Mouse (Mus musculus) forelimb bud, embryonic 11.5 days (tissue): ENCODE measurements at regions not wholly inside any gene's neighbourhood (a gene's known extent, or its start where the extent isn't known, plus 50 kb on each side); places are given as distances from the start of the nearest gene placed in this dataset.

Experiments used
- DNase-seq: peaks from one replicate; pipeline ENCODE4 v3.0.0-alpha.2; 2012; ENCODE audit warnings: low read depth, low spot score

DNA sequence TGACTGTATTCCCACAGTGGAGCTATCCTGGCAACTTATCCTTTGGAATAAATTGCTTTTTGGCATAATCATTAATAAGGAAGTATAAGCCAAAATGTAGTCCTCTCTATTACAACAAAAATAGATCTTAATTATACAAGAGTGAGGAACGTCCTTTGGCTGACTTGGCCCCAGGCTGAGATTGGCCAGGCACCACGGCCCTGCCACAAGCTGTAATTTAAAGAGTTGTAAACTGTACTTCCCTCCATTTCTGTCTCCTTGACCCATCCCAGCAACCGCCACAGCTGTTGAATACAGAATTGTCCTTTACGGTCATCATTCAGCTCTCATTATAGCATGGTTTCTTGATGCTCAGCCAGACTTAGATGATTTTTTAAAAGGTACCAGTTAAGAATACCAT lies 119.6 kb upstream of the Smad1 start:
- no peak for DNase-seq

DNA sequence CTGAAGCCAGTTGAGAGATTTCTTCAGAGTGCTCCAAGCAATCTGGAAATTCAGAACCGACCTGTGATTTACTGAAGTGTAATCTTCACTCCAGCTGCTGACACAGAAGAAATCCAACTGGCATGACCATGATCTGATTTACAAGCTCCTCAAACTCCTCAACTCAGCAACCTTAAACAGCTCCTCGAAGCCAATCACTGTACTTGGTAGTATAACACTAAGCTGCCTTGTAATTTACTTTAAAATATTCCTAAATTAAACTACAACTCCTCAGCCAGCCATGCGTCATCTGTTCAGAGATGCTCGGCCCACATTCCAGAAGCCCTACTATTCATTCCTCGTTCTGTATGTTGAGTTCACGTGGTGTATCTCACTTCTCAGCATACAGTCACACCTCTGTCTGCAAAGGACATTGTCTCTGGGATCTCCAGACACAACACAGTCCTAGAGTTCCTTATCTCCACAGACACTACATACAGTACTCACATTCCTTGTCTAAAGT lies 116.0 kb upstream of the Smad1 start:
- DNase-seq = no peak

DNA sequence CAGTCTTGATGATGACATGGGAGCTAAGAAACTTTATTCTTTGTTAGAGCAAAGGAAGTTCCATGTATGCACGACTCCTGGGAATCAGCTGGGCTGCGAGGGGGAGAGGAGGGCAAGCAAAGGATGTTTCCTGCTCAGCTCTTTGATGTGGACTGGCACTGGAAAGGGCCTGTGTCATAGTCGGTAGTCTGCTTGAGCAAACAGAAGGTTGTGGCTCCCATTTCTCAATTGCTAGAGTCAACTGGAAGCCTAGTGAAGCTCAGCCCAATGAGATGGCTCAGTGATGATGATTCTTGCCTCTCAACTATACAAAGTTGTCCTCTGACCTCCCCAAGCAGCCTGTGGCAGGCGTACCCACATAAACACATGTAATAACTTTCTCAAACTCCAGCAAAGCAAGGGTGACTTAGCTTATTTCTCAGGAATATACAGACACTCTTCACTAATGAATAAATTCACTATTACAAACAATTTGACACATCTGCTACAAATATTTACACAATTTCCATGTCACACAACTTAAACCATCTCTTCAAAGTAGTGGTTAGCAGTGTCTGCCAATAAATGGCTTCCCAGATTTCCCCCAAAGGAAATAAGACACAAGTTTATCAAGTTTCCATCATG lies 115.4 kb upstream of the Smad1 start:
- DNase-seq = no peak

DNA sequence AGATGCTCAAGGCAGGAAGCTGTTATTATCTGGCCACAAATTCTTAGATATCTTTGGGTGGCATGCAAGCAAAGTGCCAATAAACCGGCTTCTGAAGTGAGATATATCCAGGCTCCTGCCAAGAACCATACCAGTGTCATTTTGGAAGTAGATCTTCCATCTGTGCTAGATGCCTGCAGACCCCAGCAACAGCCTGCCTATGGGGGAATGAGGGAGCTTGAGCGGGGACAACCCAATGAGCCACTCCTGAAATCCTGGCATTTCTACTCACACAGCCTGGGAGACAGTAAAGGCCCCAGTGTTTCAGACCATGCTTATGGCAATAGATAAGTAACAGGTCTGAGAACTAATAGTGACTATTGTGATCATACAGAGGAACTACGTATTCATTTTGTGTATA lies 109.3 kb upstream of the Smad1 start:
- no peak for DNase-seq

DNA sequence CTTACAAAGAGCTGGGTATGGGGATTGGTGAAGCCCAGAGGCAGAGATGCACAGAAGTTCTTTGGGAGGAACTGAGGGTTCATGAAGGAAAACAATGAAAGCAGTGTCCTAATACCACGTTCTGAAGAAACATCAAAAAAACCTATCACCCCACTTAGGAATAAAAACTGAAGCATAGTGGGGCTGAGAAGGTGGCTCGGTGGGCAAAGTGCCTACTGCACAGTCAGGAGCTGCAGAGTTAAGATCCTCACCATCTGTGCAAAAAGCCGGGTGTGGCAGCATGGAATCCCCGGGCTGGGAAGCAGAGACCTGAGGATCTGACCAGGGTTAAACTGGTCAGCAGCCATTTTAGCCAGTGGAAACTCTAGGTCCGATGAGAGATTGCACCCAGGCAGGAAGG lies 106.1 kb upstream of the Smad1 start:
- DNase-seq = no peak

DNA sequence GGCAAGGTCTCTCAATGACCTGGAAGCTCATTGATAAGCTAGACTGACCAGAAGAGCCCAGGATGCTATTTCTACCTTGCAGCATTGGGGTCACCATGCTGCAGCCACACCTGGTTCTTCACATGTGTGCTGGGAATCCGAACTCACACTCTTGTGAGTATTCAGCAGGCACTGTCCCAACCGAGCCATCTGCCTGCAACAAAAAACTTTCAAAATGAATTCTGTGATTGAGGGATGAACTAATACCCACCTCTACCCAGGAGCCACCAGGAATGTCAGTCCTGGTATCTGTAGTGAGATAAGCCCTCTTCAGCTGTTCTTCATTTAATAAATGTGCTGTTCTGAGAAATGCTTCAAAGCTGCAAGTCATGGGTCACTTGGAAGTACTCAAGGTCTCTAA lies 104.6 kb upstream of the Smad1 start:
- DNase-seq = no peak

DNA sequence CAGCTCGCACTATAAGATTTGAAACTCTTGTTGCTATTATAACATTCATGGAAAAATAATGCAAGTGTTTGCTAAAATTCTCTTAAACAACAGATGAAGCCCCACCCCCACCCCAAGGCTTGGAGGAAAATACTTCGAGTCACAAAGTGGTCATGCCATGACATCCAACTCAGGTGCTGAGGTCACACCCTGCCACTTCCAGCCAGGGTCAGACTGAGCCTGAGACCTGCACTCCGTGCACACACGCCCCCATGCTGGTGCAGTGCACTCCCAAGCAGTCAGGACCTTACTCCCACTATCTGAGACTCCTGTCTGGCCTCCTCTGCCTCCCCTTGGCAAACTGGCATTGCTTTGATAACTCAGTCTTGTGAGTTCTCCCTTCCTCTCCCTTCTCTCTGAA lies 102.7 kb upstream of the Smad1 start:
- DNase-seq = no peak

DNA sequence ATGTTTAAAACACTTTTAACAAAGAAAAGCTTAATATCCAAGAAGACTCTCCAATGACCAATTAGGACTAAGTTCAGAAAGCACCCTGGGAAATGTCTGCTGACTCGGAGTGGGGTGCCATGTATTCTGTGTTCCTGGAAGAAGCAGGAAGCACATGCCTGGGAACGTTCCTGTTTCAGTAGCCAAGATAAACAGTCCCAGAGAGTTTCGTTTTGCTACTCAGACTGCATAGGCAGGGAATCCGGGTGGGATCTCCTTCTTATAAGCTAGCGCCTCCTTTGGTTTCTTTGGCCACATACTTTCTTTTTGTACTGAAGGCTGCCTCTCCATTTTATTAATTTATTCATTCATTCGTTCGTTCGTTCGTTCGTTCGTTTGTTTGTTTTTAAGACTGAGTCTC lies 101.9 kb upstream of the Smad1 start:
- no peak for DNase-seq

DNA sequence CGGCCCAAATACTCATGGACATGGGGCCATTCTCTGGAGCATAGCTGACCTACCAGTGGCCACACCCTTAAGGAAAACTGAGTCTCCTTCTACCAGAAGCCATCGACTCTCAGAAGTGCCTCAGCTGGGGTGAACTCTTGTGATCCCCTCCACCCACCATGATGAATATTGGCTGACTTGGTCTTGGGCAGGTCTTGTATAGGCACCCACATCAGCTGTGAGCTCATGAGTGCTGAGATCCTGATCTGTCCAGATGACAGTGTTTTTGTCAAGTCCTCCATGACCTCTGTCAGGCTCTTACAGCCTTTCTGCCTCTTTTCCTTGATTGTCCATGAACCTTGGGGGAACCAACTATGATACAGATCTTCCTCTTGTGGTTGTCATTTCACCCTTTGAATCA lies 99.9 kb upstream of the Smad1 start:
- DNase-seq = no peak

DNA sequence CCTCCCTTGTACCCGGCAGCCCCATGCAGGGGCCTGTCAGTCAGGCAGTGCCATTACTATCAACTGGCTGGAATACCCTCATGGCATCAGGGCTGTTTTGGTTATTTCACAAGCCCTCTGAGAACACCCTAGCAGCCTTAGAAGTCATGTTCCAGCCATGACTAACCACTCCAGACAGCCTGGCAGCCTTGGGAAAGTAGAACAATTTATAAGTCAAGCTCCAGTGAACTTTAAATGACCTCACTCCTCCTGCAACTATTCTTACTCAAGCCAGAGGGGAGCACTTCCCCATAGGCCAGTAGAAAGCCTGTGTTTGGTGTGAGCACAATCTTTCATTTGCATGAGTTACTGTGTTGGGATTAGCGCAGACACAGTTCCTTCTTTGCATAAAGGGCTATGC lies 99.3 kb upstream of the Smad1 start:
- DNase-seq = no peak

DNA sequence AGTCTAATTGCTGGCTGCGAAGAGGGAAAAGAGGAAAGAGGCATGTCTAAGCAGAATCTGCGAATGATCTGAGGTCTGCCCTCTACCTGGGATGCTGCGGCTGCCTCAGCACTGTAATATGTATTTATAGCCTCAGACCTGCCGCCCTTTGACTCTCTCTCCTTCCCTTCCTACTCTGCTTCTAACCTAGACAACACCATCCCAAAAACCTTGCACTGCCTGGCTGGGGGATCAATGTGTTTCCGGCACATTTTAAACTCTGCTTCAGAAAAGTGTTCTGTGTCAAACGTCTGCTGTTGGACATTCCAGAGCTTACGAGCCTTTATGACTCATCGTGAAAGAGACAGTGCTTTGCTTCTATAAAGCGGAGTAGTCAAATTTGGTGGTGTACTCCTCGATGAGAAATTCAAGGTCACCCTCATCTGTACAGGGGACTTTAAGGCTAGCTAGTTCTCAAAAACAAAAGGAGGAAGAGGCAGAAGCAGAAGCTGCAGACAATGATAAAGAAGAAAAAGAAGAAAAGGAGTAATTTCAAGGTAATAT lies 91.9 kb upstream of the Smad1 start:
- DNase-seq = no peak

DNA sequence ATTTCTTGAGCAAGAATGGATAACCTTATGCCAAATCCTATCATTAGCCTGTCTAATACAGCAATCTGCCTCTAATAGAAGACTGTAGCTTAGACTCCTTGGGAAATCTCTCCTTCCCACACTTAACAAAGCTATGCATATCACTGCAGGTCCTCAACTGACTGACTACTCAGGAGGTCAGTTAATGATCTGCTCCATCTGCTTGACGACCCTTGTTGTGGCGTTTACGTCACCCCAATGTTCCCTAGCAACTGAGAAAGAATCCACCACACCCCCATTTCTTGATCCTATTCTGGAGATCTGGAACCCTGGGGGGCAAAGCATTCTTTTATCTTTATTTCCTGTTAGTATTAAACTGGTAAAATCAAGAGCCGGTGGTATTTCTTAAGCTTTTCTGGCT lies 91.4 kb upstream of the Smad1 start:
- no peak for DNase-seq

DNA sequence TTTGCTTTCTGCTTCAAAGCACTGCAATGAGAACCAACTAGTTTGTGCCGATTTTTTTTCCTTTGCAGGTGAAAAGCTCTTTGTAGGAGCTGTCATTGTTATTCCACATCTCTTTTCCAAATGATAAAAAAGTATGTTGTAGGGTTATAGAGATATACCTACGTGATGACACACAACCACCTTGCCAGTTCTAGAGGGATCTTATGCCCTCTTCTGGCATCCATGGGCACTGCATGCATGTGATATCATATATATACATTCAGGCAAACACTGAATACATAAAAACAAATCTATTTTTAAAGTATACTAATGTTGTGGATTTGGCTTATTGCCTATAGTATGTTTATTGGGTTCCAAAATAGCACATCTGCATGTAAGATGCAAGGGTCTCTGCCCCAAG lies 89.5 kb upstream of the Smad1 start:
- no peak for DNase-seq

DNA sequence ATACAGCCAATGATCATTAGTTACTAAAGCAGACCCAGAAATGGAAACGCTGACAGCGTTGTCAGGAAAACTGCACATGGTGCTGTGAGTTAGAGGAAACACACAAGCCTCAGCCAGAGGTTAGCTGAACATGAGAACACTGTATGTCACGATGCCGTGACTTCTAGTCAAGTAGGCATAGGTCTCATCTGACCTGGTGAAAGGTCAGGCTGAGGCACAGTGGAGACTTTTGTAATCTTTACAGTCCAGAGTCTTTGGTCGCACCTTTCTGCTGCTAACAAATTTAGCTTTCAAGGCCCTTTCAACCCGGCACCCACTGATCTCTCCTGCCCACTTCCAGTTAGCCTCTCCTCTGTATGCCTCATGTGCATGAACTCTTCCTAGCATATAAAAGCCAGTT lies 88.3 kb upstream of the Smad1 start:
- DNase-seq = no peak

DNA sequence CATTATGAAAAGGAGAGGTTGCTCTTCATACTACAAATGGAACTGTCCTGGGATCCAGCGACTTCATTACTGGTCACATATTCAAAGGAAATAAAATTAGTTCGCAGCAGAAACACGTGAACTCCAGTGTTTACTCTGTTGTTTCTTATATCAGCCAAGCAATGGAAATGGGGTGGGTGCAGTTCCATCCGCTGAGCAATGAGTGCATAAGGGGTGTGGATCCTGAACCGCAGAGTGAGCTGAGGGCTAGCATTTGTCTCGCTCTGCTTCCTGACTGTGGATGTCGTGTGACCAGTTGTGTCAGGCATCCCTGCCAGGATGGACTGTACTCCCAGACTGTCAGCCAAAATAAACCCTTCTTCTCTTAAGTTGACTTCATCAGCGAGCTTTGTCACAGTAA lies 80.0 kb upstream of the Smad1 start:
- no peak for DNase-seq

DNA sequence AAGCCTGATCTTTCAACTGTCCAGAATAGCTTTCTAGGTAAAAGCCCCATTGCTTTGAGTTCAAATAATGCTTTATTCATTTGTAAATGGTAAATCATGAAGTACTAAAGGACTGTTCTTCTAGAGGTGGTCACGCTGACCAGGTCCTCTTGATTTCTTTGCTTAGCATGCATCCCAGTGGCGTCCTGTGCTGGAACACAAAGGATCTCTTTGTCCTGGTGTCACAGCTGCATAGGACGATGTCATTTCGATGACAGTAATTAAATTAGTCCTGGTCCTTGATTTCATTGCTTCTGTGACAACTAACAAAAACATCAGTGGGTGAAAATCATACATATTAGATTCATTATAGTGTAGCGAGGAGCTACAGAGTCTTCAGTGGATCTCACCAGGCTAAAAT lies 76.7 kb upstream of the Smad1 start:
- DNase-seq = no peak

DNA sequence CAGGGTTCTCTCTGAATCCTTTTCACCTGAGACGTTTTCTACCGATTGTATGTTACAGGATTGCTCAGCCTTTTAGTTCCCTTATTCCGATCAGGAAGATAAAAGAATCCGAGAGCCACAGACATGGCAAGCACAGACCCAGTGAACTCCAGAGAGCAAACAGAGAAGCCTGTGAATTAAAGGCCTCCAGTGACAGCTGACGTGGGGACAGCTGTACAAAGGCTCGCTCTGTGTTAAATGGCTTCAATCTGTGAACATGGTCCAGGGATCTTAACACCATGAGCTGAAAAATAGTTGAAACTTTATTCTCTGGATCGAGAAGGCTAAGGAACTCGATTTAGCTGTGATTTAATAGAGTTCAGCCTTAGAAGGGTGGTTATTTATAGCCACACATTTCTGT lies 75.4 kb upstream of the Smad1 start:
- no peak for DNase-seq

DNA sequence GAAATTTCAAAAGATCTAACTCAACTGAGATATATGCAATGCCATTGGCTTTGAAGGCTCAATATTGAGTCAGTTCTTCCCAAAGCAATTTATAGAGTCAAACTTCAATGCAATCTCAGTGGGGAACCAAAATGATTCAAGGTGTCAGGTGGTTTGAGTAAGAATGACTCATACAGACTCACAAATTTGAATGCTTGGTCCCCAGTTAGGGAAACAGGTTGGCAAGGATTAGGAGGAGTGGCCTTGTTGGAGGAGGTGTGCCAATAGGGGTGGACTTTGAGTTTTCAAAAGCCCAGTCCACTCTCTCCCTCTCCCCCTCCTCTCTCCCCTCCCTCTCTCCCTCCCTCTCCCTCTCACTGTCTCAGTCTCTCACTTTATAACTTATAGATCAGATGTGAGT lies 52.8 kb upstream of the Smad1 start:
- no peak for DNase-seq

DNA sequence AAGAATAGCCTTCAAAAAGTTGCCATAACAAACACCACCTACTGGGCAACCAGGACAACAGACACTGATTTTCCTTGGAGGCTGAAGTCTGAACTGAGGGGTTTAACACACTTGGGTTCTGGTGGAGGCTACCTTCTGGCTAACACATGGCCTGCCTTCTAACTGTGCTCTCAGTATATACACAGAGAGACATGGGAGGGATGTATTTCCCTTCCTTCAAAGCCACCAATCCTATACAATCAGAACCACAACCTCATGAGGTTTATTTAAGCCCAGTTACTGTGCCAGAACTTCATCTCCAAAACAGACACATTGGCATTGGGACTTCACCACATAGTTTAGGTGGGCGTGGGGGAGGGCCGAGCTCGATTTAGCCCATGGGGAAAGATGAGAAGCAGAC lies 50.1 kb upstream of the Smad1 start:
- DNase-seq = no peak
